Mouse (Mus musculus): ENCODE results near the gene B230104I21Rik. TPM values are rescaled to one million over a fixed set of nuclear protein-coding genes. Genes with fewer than 3 reads are reported as not detected.

B230104I21Rik gene
- polyA plus RNA-seq, 1 experiment from 2014 or later, result not detected

DNA sequence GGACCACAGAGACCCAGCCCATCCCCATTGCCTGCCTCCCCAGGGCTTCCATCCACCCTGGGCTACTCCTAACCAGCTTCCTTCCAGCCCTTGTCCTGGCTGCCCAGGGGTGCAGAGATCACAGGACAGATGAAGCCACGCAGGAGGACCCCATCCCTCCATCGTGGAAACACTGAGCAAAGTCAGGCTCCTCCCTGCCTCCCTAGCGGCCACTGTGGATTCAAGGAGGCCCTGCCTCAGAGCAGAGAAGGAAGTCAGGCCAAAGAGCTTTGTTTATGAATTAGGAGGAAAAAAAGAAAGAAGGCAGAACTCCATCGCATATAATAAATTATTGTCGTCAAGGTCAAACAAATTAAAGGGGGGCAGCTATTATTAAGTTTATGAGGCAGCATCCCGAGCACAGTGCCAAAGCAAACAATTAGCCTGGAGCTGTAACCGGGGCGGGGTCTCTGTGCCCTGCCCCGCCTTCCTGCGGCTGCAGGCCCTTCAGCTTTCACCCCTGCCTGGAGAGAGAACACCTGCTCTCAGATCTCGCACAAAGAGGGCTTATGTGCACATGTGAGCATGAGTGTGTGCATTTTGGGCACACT is 12.4 kb downstream of the B230104I21Rik start:
- no peak overlapping the region for H3K9ac ChIP-seq
- ATAC-seq (replicated peaks; ENCODE audit: insufficient number of reproducible peaks, insufficient read depth, low FRiP score, low read depth), result 0 out of 2 replicates have a peak, but pooled peaks have one; percentile 5

DNA sequence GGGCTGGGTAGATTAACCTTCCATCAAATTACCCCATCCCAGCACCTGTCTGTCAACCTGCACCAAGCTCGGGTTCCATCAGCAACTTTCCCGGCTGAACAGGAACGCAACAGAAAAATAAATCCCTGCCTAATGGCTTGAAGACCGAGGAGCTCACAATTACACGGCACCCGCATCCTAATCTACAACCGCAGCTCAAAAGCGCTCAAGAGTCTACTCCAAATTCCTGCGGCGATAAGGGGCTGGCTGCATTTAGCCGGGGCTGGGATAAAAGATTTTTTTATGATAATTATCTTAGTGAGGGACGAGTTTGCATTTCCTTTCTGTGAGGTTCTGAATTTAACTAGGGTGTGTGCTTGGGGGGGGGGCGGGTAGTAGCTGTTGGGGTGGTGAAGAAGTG is 16.3 kb downstream of the B230104I21Rik start:
- ATAC-seq (replicated peaks; ENCODE audit: insufficient number of reproducible peaks, insufficient read depth, low FRiP score, low read depth), result no peak
- Histone ChIP-seq H3K36me3 (no peaks in the 10 kb centered on the region), H3K27ac (peak overlapping the region; percentile 3; the same call in 1 of the 2 replicates), H3K9ac (no peak overlapping the region), H3K4me1 (replicated peaks) (peaks cover 15% of the 10 kb centered on the region), H3K9me3 (replicated peaks) (no peaks in the 10 kb centered on the region), H3K4me3 (no peak overlapping the region), H3K27me3 (0 out of 2 replicates have a peak, but pooled peaks cover 8% of the 10 kb centered on the region), H3K4me2 (no peak overlapping the region)
- WGBS, result 28% methylated on average over 13 of the region's 13 CpGs

More for the DNA sequence above, 12.4 kb downstream of the B230104I21Rik start:
- Histone ChIP-seq H3K9me3 (replicated peaks) (no peaks in the 10 kb centered on the region), H3K36me3 (no peaks in the 10 kb centered on the region), H3K27me3 (0 out of 2 replicates have a peak, but pooled peaks cover 4% of the 10 kb centered on the region), H3K4me1 (replicated peaks) (peaks cover 20% of the 10 kb centered on the region), H3K27ac (no peak overlapping the region), H3K4me2 (no peak overlapping the region), H3K4me3 (no peak overlapping the region)
- 53% methylated on average over 11 of the region's 11 CpGs for WGBS

DNA sequence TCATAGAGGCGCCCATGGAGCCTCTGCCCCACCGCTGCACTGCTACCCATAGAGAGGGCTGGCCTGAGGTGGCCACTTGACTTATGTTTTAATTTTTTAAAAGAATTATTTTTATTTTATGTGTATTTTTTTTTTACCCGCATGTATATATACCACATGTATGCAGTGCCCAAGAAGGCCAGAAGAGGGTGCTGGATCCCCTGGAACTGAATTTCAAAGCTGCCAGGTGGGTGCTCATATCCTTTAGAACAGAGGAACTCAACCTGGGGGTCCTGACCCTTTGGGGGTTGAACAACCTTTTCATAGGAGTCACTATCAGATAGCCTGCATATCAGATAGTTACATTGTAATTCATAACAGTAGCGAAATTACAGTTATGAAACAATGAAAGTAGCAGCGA is 19.5 kb downstream of the B230104I21Rik start:
- Histone ChIP-seq H3K27ac (no peak overlapping the region), H3K9ac (no peak overlapping the region), H3K4me1 (replicated peaks) (peaks cover 43% of the 10 kb centered on the region), H3K4me3 (no peak overlapping the region), H3K9me3 (replicated peaks) (no peaks in the 10 kb centered on the region), H3K27me3 (0 out of 2 replicates have a peak, but pooled peaks cover 7% of the 10 kb centered on the region), H3K4me2 (no peak overlapping the region), H3K36me3 (no peaks in the 10 kb centered on the region)
- WGBS, result 93% methylated on average over 5 of the region's 5 CpGs
- no peak for ATAC-seq (replicated peaks; ENCODE audit: insufficient number of reproducible peaks, insufficient read depth, low FRiP score, low read depth)

DNA sequence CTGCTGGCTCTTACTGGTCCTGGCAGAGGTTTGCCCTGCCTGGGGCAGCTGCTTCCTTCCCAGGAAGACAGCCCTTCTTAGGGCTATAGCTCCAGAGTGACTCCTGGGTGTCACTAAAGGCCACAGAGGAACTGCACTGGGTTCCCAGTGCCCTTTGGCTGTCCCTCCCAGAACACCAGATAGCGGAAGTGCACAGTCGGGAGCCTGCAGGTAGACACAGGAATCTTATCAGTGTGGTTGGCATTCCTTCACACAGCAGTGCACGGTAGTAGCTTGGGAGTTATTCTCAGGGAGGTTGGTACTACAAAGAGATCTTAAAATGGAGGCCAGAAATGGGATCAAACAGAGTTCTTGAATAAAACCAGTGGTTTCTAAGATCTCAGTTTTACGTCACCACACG is 22.4 kb downstream of the B230104I21Rik start:
- no peaks in the 10 kb centered on the region for H3K36me3 ChIP-seq
- WGBS, result 34% methylated on average over 5 of the region's 5 CpGs
- H3K4me3 ChIP-seq, result no peak overlapping the region
- peaks cover 11% of the 10 kb centered on the region; the same call in 1 of the 2 replicates for H3K27me3 ChIP-seq
- no peak overlapping the region for H3K4me2 ChIP-seq
- peak; percentile 38; the same call in 1 of the 2 replicates for ATAC-seq (replicated peaks; ENCODE audit: insufficient number of reproducible peaks, insufficient read depth, low FRiP score, low read depth)
- peak overlapping the region; percentile 81 for H3K27ac ChIP-seq
- H3K9ac ChIP-seq, result no peak overlapping the region
- H3K4me1 ChIP-seq (replicated peaks), result peaks cover 32% of the 10 kb centered on the region
- H3K9me3 ChIP-seq (replicated peaks), result no peaks in the 10 kb centered on the region

DNA sequence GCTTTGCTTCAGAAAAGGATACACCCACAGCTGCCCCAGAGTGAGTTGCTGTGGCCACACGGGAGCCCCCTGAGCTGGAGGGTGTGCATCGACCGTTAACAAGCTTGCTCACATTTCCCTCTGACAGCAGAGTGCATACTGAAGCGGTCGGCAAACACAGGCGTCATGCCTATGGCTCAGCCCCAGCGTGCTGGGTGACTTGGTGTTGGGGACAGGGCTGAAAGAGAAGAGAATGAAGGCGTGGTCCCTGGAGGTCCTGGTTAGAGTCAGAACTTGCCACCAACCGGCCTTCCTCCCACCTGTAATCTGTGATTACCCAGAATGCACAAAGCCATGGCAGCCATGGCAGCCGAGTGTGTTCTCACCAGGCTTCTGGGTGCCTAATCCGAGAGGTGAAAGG is 22.9 kb downstream of the B230104I21Rik start:
- Histone ChIP-seq H3K36me3 (no peaks in the 10 kb centered on the region), H3K27me3 (peaks cover 9% of the 10 kb centered on the region; the same call in 1 of the 2 replicates), H3K9ac (no peak overlapping the region), H3K9me3 (replicated peaks) (no peaks in the 10 kb centered on the region), H3K4me2 (no peak overlapping the region), H3K27ac (peak overlapping the region; percentile 81), H3K4me1 (replicated peaks) (peaks cover 32% of the 10 kb centered on the region), H3K4me3 (no peak overlapping the region)
- WGBS, result 44% methylated on average over 11 of the region's 11 CpGs
- no peak for ATAC-seq (replicated peaks; ENCODE audit: insufficient number of reproducible peaks, insufficient read depth, low FRiP score, low read depth)

DNA sequence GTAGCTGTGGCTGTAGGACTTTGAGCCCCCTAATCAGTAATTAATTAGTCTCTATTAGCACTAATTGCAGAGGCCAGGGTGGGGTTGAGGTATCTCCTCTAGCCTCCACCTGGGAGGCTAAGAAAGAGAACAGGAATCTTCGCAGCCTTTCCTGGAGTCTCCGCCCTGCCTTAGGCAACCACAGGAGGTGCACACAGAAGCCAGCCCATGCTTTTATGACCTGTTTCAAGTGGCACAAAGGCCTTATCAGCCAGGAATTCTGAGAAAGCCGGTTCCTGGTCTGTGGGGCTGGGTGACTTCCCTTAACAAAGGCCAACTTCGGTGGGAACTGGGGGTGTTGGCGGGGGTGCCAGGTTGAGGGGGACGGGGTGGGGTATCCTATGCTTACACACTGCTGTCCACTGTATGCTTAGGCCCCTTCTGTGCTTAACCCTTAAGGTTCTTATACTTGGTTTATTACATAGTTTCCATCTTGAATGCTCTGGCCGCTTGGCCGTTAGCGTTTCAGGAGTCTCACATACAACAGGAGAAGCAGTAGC is 23.9 kb downstream of the B230104I21Rik start:
- Histone ChIP-seq H3K9ac (no peak overlapping the region), H3K4me1 (replicated peaks) (peaks cover 32% of the 10 kb centered on the region), H3K27me3 (peaks cover 4% of the 10 kb centered on the region; the same call in 1 of the 2 replicates), H3K4me2 (no peak overlapping the region), H3K4me3 (no peak overlapping the region), H3K27ac (peak overlapping the region; percentile 81), H3K36me3 (no peaks in the 10 kb centered on the region), H3K9me3 (replicated peaks) (no peaks in the 10 kb centered on the region)
- 59% methylated on average over 9 of the region's 9 CpGs for WGBS
- ATAC-seq (replicated peaks; ENCODE audit: insufficient number of reproducible peaks, insufficient read depth, low FRiP score, low read depth), result no peak

DNA sequence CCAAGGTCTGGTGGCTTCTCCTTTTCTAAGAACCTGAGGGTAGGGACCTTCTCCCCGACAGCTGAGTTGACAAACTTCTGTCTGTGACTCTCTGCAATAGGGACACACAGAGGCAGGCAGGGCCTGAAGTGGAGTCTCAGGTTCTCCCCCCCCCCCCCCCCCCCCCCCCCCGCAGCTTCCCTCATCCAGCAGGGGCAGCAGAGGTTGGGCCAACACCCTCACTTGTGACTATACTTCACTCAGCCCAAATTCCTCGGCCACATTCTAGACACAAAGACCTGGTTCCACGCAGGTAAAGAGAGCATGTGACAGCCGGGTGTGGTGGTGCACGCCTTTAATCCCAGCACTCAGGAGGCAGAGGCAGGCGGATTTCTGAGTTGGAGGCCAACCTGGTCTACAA is 24.5 kb downstream of the B230104I21Rik start:
- Histone ChIP-seq H3K9me3 (replicated peaks) (no peaks in the 10 kb centered on the region), H3K36me3 (no peaks in the 10 kb centered on the region; the same call in 1 of the 2 replicates), H3K9ac (no peak overlapping the region), H3K4me3 (no peak overlapping the region), H3K27ac (peak overlapping the region; percentile 81), H3K27me3 (peaks cover 4% of the 10 kb centered on the region; the same call in 1 of the 2 replicates), H3K4me1 (replicated peaks) (peaks cover 32% of the 10 kb centered on the region), H3K4me2 (no peak overlapping the region)
- WGBS, result 74% methylated on average over 6 of the region's 7 CpGs
- ATAC-seq (replicated peaks; ENCODE audit: insufficient number of reproducible peaks, insufficient read depth, low FRiP score, low read depth), result no peak

DNA sequence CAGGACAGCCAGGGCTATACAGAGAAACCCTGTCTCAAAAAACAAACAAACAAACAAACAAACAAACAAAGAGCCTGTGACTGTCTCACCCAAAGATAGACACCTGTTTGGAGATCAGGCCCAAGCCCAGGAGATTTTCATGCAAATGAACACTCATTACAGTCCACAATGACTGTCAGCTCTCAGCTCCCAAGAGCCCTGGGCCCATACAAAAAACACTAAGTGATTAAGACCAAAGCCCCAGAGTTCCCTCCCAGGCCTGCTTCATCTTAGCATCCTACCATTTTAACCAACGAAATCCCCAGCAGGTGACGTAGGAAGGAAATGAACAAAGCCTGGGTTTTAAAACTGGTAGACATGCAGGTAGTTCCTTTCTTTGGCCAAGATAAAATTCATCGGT is 24.9 kb downstream of the B230104I21Rik start:
- no peak overlapping the region for H3K4me3 ChIP-seq
- H3K9me3 ChIP-seq (replicated peaks), result no peaks in the 10 kb centered on the region
- H3K27me3 ChIP-seq, result peaks cover 4% of the 10 kb centered on the region; the same call in 1 of the 2 replicates
- H3K36me3 ChIP-seq, result no peaks in the 10 kb centered on the region; the same call in 1 of the 2 replicates
- no peak overlapping the region for H3K27ac ChIP-seq
- WGBS, result 91% methylated on average over 3 of the region's 3 CpGs
- H3K9ac ChIP-seq, result no peak overlapping the region
- ATAC-seq (replicated peaks; ENCODE audit: insufficient number of reproducible peaks, insufficient read depth, low FRiP score, low read depth), result no peak
- H3K4me2 ChIP-seq, result no peak overlapping the region
- H3K4me1 ChIP-seq (replicated peaks), result peaks cover 32% of the 10 kb centered on the region

DNA sequence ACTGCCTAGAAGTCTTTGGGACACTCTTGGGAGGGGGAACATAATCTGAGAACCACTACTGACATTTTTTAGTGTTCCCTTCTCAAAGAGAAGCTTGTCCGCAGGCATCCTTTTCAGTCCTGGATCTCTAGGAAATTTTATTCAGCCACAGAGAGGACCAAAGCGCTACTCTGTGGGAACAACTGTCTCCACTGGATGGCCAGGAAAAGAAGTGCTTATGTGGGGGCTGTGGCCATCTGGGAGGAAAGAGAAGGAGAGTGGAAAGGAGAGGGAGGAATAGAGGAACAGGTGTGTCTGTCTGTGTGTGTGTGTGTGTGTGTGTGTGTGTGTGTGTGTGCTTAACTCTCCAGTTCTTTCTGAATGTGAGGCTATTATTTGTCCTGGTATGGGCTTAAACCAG is 28.8 kb downstream of the B230104I21Rik start:
- 91% methylated on average over 2 of the region's 2 CpGs for WGBS
- Histone ChIP-seq H3K27me3 (peaks cover 4% of the 10 kb centered on the region; the same call in 1 of the 2 replicates), H3K27ac (no peak overlapping the region), H3K36me3 (no peaks in the 10 kb centered on the region; the same call in 1 of the 2 replicates), H3K9me3 (replicated peaks) (no peaks in the 10 kb centered on the region), H3K4me3 (no peak overlapping the region), H3K4me1 (replicated peaks) (peaks cover 12% of the 10 kb centered on the region), H3K9ac (no peak overlapping the region), H3K4me2 (no peak overlapping the region)
- ATAC-seq (replicated peaks; ENCODE audit: insufficient number of reproducible peaks, insufficient read depth, low FRiP score, low read depth), result no peak

DNA sequence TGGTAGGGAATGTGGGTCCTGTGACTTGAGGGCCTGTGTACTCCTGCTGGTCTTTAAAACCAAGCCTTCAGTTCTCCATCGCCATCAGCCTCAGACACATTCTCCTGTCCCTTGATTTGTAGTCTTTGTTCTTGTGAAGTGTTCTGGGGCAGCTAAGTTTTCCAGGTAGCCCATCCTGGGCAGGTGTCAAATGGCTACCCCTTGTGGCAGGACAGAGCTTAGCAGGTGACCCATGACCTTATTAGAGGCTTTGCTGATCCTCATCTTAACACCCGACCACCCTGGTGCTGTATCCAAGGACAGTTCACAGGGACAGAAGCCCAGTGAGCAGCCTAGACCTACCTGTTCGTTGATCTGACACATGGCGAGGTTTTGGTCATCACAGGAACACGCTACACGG is 30.9 kb downstream of the B230104I21Rik start:
- Histone ChIP-seq H3K27ac (no peak overlapping the region), H3K4me3 (no peak overlapping the region), H3K36me3 (no peaks in the 10 kb centered on the region; the same call in 1 of the 2 replicates), H3K4me1 (replicated peaks) (peaks cover 18% of the 10 kb centered on the region), H3K9ac (no peak overlapping the region), H3K4me2 (no peak overlapping the region), H3K27me3 (peaks cover 4% of the 10 kb centered on the region; the same call in 1 of the 2 replicates), H3K9me3 (replicated peaks) (no peaks in the 10 kb centered on the region)
- WGBS, result 78% methylated on average over 6 of the region's 6 CpGs
- ATAC-seq (replicated peaks; ENCODE audit: insufficient number of reproducible peaks, insufficient read depth, low FRiP score, low read depth), result no peak

DNA sequence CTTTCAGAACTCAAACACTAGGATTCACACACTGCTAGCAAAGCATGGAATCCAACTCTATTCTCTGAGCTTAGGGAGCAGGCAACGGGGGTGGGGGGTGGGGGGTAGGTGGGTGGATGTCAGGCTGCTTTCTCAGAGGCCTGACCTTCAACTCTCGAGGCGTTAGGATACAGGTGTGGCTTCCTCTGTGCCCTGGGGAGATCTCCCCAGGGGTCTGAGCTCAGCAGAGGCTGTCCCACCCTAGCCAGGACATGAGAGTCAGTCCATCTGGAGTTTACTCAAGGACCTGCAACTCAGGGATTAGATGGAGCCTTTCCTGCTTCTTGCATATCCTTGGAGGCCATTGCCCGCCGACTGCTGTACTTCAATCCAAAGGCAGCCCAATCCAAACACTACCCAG is 33.2 kb downstream of the B230104I21Rik start:
- Histone ChIP-seq H3K36me3 (no peaks in the 10 kb centered on the region; the same call in 1 of the 2 replicates), H3K27ac (no peak overlapping the region), H3K27me3 (no peaks in the 10 kb centered on the region), H3K9me3 (replicated peaks) (no peaks in the 10 kb centered on the region), H3K4me2 (no peak overlapping the region), H3K9ac (no peak overlapping the region), H3K4me1 (replicated peaks) (peaks cover 22% of the 10 kb centered on the region), H3K4me3 (no peak overlapping the region)
- no peak for ATAC-seq (replicated peaks; ENCODE audit: insufficient number of reproducible peaks, insufficient read depth, low FRiP score, low read depth)
- 67% methylated on average over 5 of the region's 5 CpGs for WGBS

All from heart, embryonic 15.5 days (tissue).